Mouse (Mus musculus): ENCODE results near the gene Mob2. TPM values are rescaled to one million over a fixed set of nuclear protein-coding genes. Genes with fewer than 3 reads are reported as not detected.

Mob2 gene
- total and polyA plus RNA-seq, 3 experiments = 22.4 to 30.5 (median 27.3) TPM

GRCm38 (mm10) chr7:142045344-142045743 lies 15.5 kb downstream of the Mob2 start:
- in situ Hi-C loops (cut with MboI; ENCODE audit: low pct_ligation_motif_present, low pct_unique_long_range_greater_than_20kb, low sequenced_read_pairs) = no loop called here
- H3K4me1 ChIP-seq (ENCODE audit: control insufficient read depth in 1 of 2, insufficient read depth in 2 of 2) = no peaks in the 10 kb centered on the region
- dilution Hi-C loops (cut with MboI; ENCODE audit: extremely low pct_ligation_motif_present, extremely low pct_unique_long_range_greater_than_20kb, low sequenced_read_pairs) = no loop called here

GRCm38 (mm10) chr7:142040756-142041155 lies 20.1 kb downstream of the Mob2 start:
- Histone ChIP-seq H3K9me3 (replicated peaks; ENCODE audit: low read length) (no peaks in the 10 kb centered on the region), H3K9ac (ENCODE audit: insufficient read depth, low read depth) (no peak overlapping the region), H3K4me1 (ENCODE audit: control insufficient read depth in 1 of 2, insufficient read depth in 2 of 2) (peaks cover 0 to 10% of the 10 kb centered on the region in 2 experiments; a peak in 1 of 4 replicates), H3K4me3 (replicated peaks in 1 of 3; ENCODE audit: low read depth in 2 of 3, low read length in 2 of 3, poor library complexity in 1 of 3) (no peak overlapping the region), H3K27me3 (replicated peaks) (no peaks in the 10 kb centered on the region), H3K36me3 (replicated peaks in 1 of 2; ENCODE audit: control insufficient read depth in 1 of 2, insufficient read depth in 1 of 2, low read length in 1 of 2) (peaks cover 0 to 46% of the 10 kb centered on the region in 2 experiments), H3K27ac (ENCODE audit: insufficient read depth, low read depth) (no peak overlapping the region), H3K79me2 (replicated peaks; ENCODE audit: control insufficient read depth, extremely low read depth, insufficient read depth, poor library complexity, severe bottlenecking) (peaks cover 2% of the 10 kb centered on the region; the same call in 1 of the 2 replicates), H3K4me2 (ENCODE audit: insufficient read depth, low read depth, poor library complexity, severe bottlenecking) (no peak overlapping the region)
- no peak for DNase-seq (ENCODE audit: extremely low read depth)
- in situ Hi-C loops (cut with MboI; ENCODE audit: low pct_ligation_motif_present, low pct_unique_long_range_greater_than_20kb, low sequenced_read_pairs) = no loop called here
- dilution Hi-C loops (cut with MboI; ENCODE audit: extremely low pct_ligation_motif_present, extremely low pct_unique_long_range_greater_than_20kb, low sequenced_read_pairs) = no loop called here
- TF ChIP-seq NELFE (IDR thresholded peaks at IDR 0.05; ENCODE audit: low read depth, low read length) (no peak), EP300 (IDR thresholded peaks at IDR 0.05; ENCODE audit: low read length) (no peak), IRF4 (IDR thresholded peaks at IDR 0.05; ENCODE audit: low read depth, low read length) (no peak), MEF2A (IDR thresholded peaks at IDR 0.05; ENCODE audit: borderline replicate concordance, low read depth, low read length) (no peak), JUND (conservative IDR thresholded peaks at IDR 0.05; ENCODE audit: low read depth, low read length) (no peak), UBTF (IDR thresholded peaks at IDR 0.05; ENCODE audit: low read depth, low read length) (no peak), USF1 (IDR thresholded peaks at IDR 0.05; ENCODE audit: low read depth, low read length) (no peak)

More at GRCm38 (mm10) chr7:142045344-142045743, 15.5 kb downstream of the Mob2 start:
- Histone ChIP-seq H3K36me3 (replicated peaks in 1 of 2; ENCODE audit: control insufficient read depth in 1 of 2, insufficient read depth in 1 of 2, low read length in 1 of 2) (peaks cover 0 to 57% of the 10 kb centered on the region in 2 experiments), H3K4me2 (ENCODE audit: insufficient read depth, low read depth, poor library complexity, severe bottlenecking) (no peak overlapping the region), H3K9me3 (replicated peaks; ENCODE audit: low read length) (no peaks in the 10 kb centered on the region), H3K27ac (ENCODE audit: insufficient read depth, low read depth) (no peak overlapping the region), H3K27me3 (replicated peaks) (no peaks in the 10 kb centered on the region), H3K9ac (ENCODE audit: insufficient read depth, low read depth) (no peak overlapping the region), H3K79me2 (replicated peaks; ENCODE audit: control insufficient read depth, extremely low read depth, insufficient read depth, poor library complexity, severe bottlenecking) (0 out of 2 replicates have a peak, but pooled peaks cover 2% of the 10 kb centered on the region), H3K4me3 (replicated peaks in 1 of 3; ENCODE audit: low read depth in 2 of 3, low read length in 2 of 3, poor library complexity in 1 of 3) (no peak overlapping the region)
- DNase-seq (ENCODE audit: extremely low read depth) = no peak
- TF ChIP-seq KAT2A (IDR thresholded peaks at IDR 0.05; ENCODE audit: insufficient replicate concordance, low read length) (no peak), RCOR1 (conservative IDR thresholded peaks at IDR 0.05; ENCODE audit: low read depth, low read length) (no peak), CTCF (conservative IDR thresholded peaks at IDR 0.05 in 1 of 2, IDR thresholded peaks at IDR 0.05 in 1 of 2; ENCODE audit: low read depth in 2 of 2, low read length in 2 of 2) (no peak), ZC3H11A (IDR thresholded peaks at IDR 0.05; ENCODE audit: low read depth, low read length) (no peak), BHLHE40 (IDR thresholded peaks at IDR 0.05; ENCODE audit: low read depth, low read length) (no peak), SMC3 (IDR thresholded peaks at IDR 0.05; ENCODE audit: low read depth, low read length) (no peak), MAZ (IDR thresholded peaks at IDR 0.05; ENCODE audit: low read depth, low read length) (no peak), ZKSCAN1 (IDR thresholded peaks at IDR 0.05; ENCODE audit: borderline replicate concordance, low read depth, low read length) (no peak), CHD2 (IDR thresholded peaks at IDR 0.05; ENCODE audit: low read length) (no peak), CHD1 (IDR thresholded peaks at IDR 0.05; ENCODE audit: low read depth, low read length) (no peak), IRF4 (IDR thresholded peaks at IDR 0.05; ENCODE audit: low read depth, low read length) (no peak)
